Mouse (Mus musculus): ENCODE data around the gene E2f2. TPM values are rescaled to one million over a fixed set of nuclear protein-coding genes. Genes with fewer than 3 reads are reported as not detected.

E2f2 gene
- polyA plus RNA-seq, 1 experiment, result 56.3 TPM

DNA sequence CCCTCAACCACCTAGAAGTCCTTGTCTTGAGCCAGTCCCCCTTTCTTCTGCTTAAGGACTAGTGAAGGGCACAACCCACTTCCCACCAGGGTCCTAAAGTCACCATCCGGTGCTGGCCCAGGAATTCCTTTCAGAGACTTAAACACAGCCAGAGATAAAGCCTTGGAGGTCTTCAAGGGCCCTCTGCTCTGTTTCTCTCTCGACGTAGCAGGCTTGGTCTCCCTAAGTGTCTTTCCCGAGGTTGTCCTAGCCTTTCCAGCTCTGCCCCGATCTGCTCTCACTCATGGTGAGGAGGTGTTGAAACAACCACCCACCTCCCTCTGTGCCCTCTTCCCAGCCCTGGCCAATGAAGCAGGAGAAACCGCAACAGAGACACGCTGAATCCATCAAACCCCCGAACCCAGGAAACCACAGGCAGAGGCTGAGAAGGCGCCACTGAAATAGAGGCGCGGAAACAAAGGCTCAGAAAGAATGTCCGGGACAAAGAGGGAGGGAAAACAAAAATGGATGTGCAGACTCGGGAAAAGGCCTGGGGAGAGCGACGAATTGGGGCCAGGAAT lies 37.7 kb upstream of the E2f2 start:
- TF ChIP-seq CEBPB (IDR thresholded peaks at IDR 0.05; ENCODE audit: insufficient read depth, poor library complexity, severe bottlenecking), result no peak
- peak; percentile 8 for TF ChIP-seq POLR2A (IDR thresholded peaks at IDR 0.05; ENCODE audit: insufficient read length, low read depth)

DNA sequence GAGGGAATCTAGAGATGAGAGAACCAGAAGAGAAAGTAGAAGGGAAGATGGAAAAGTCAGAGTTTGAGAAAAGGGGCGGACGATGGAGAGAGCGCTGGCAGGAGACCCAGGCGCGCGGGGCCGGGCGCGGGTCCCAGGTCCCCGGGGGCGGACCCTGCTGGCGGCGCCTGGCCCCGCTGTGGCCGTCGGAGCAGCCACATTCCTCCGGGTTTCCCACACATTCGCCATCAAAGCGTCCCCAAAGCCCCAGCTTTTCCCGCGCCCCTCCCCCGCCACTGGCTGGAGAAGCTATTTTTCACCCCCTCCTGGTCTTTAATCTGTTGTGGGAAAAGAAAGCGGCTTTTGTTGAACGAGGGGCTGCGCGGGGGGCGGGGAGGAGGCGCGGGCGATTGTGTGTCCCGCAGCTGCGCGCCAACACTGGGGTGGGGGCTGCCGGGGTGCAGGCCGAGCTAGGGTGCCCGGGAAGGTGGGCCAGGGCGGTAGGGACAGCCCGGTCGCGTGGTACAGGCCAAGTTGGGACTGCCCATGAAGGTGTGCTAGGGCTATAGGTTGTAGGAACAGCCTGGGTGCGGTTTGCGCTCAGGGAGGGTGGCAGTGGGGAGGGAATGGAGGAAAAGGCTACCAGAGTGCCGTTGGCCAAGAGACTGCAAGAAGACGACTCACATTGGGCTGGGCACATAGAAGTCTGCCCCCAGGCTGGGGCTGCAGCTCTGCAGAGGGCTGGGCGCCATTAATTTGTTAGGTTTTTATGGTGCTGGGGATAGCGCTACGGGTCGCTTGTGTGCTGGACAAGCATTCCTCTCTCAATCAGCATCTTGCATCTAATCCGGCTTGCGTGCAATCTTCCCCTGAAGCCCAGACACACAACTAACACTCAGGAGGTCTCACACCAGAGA lies 37.0 kb upstream of the E2f2 start:
- H3K79me2 ChIP-seq (ENCODE audit: control insufficient read depth, insufficient read depth), result no peaks in the 10 kb centered on the region
- peak overlapping the region; percentile 91 for H3K4me2 ChIP-seq (ENCODE audit: low read depth)
- H3K36me3 ChIP-seq (ENCODE audit: control insufficient read depth, insufficient read depth), result no peaks in the 10 kb centered on the region
- H3K4me3 ChIP-seq, result peak overlapping the region; percentile 35
- no peaks in the 10 kb centered on the region for H3K27me3 ChIP-seq (ENCODE audit: control insufficient read depth, insufficient read depth, insufficient read length)
- peak overlapping the region; percentile 41 for H3ac ChIP-seq (ENCODE audit: control insufficient read depth, insufficient read length)
- no peak for TF ChIP-seq REST (IDR thresholded peaks at IDR 0.05; ENCODE audit: insufficient read depth, insufficient read length)
- TF ChIP-seq POLR2AphosphoS2 (IDR thresholded peaks at IDR 0.05; ENCODE audit: insufficient read length, low read depth), result no peak
- no peak for TF ChIP-seq E2F4 (IDR thresholded peaks at IDR 0.05; ENCODE audit: insufficient read depth)
- TF ChIP-seq MYOD1 (IDR thresholded peaks at IDR 0.05; ENCODE audit: control insufficient read depth in 1 of 3, insufficient read length in 2 of 3, low read depth in 2 of 3), result no peak
- no peak for TF ChIP-seq CEBPB (IDR thresholded peaks at IDR 0.05; ENCODE audit: insufficient read depth, poor library complexity, severe bottlenecking)
- peak; percentile 14 for TF ChIP-seq POLR2A (IDR thresholded peaks at IDR 0.05; ENCODE audit: insufficient read length, low read depth)
- TF ChIP-seq SRF (IDR thresholded peaks at IDR 0.05; ENCODE audit: control insufficient read depth, insufficient read length, low read depth), result peak; percentile 11
- no peak for TF ChIP-seq TCF3 (IDR thresholded peaks at IDR 0.05; ENCODE audit: insufficient read length, low read depth)
- no peak for TF ChIP-seq USF1 (IDR thresholded peaks at IDR 0.05; ENCODE audit: low read depth)
- TF ChIP-seq TCF12 (IDR thresholded peaks at IDR 0.05; ENCODE audit: insufficient read depth, poor library complexity, severe bottlenecking), result no peak
- no peak for TF ChIP-seq MAX (IDR thresholded peaks at IDR 0.05; ENCODE audit: low read depth)
- TF ChIP-seq MYOG (IDR thresholded peaks at IDR 0.05; ENCODE audit: control insufficient read depth in 1 of 3, insufficient read depth in 1 of 3, insufficient read length in 2 of 3, low read depth in 2 of 3), result no peak

More for the DNA sequence above, 37.7 kb upstream of the E2f2 start:
- no peaks in the 10 kb centered on the region for H3K36me3 ChIP-seq (ENCODE audit: control insufficient read depth, insufficient read depth)
- H3K79me2 ChIP-seq (ENCODE audit: control insufficient read depth, insufficient read depth), result no peaks in the 10 kb centered on the region
- peak overlapping the region; percentile 35 for H3K4me3 ChIP-seq
- peak overlapping the region; percentile 41 for H3ac ChIP-seq (ENCODE audit: control insufficient read depth, insufficient read length)
- no peaks in the 10 kb centered on the region for H3K27me3 ChIP-seq (ENCODE audit: control insufficient read depth, insufficient read depth, insufficient read length)
- H3K4me2 ChIP-seq (ENCODE audit: low read depth), result peak overlapping the region; percentile 91

DNA sequence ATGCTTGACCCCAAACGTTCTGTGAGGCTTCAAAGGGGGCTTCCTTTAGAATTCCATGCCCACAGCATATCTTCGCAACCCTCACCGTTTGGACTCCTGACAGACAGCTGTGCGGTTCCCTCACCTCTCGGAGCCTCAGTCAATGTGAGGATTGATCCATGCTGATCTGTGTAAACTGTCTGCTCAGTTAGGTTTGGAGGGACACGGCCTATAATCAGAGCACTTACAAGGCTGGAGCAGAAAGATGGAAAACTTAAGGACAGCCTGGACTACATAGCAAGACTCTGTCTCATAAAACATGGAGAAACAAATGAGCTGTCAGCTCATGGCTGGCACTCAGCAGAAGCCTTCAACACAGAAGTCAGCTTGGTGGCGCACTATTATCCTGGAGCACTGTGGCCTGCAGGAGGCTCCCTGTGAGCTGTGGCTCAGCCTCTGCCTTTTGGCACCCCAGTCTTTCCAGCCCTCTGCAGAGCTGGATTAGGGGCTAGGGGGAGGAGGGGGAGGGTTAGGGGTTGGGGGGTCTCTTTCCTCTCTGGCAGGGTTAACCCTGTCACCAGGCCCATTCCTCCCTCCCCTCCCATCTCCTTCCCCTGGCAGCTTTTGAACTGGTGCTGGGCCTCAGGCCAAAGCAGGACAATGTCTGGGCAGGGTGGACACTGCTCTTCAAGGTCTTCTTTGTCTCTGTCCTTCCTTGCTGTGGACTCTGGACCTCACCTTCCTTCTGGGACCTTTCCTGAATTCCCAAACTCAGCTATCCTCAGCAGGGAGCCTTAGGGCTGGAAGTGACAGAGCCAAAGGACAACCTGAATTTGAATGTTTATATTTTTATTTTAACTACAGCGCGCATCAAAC lies 36.1 kb upstream of the E2f2 start:
- Histone ChIP-seq H3K4me2 (ENCODE audit: low read depth) (peak overlapping the region; percentile 91), H3K27me3 (ENCODE audit: control insufficient read depth, insufficient read depth, insufficient read length) (no peaks in the 10 kb centered on the region), H3K36me3 (ENCODE audit: control insufficient read depth, insufficient read depth) (no peaks in the 10 kb centered on the region), H3K79me2 (ENCODE audit: control insufficient read depth, insufficient read depth) (no peaks in the 10 kb centered on the region), H3K4me3 (peak overlapping the region; percentile 35), H3ac (ENCODE audit: control insufficient read depth, insufficient read length) (peak overlapping the region; percentile 41)
- TF ChIP-seq REST (IDR thresholded peaks at IDR 0.05; ENCODE audit: insufficient read depth, insufficient read length) (no peak), MYOD1 (IDR thresholded peaks at IDR 0.05; ENCODE audit: control insufficient read depth in 1 of 3, insufficient read length in 2 of 3, low read depth in 2 of 3) (no peak), TCF3 (IDR thresholded peaks at IDR 0.05; ENCODE audit: insufficient read length, low read depth) (no peak), POLR2AphosphoS2 (IDR thresholded peaks at IDR 0.05; ENCODE audit: insufficient read length, low read depth) (no peak), MAX (IDR thresholded peaks at IDR 0.05; ENCODE audit: low read depth) (no peak), MYOG (IDR thresholded peaks at IDR 0.05; ENCODE audit: control insufficient read depth in 1 of 3, insufficient read depth in 1 of 3, insufficient read length in 2 of 3, low read depth in 2 of 3) (no peak), E2F4 (IDR thresholded peaks at IDR 0.05; ENCODE audit: insufficient read depth) (no peak), TCF12 (IDR thresholded peaks at IDR 0.05; ENCODE audit: insufficient read depth, poor library complexity, severe bottlenecking) (no peak)

DNA sequence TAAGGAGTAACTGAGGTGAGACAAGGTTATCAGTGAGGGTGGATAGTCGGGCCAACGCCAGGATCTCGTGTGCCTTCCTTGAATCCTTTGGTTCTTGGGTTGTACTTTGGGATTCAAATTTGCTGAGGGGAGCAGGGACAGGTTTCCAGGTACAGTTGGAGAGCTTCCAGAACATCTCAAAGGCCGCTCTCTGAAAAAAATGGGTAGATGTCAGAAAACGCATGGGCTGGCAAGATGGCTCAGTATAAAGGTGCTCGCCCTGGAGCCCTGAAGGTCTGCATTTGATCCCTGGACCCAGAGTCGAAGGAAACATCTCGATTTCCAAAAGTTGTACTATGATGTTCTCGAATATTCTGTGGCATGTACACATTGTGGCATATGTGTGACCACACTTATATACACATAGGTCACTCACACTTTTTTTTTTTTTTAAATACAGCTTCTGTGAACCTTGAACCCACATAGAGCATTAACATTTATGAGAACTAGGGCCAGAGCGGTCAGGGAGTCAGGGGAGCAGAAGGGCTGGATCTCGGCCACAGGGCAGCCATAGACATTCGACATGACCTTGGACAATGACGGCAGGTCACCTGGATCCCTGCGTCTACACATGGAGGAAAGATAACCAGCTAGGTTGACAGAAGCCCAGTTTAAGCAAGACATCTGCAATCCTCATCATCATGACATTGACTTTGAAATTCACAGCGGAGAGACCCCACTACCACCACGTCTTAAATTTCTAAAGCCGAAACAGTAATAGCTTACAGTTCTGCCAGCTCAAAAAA lies 32.7 kb upstream of the E2f2 start:
- Histone ChIP-seq H3K36me3 (ENCODE audit: control insufficient read depth, insufficient read depth) (no peaks in the 10 kb centered on the region), H3K27me3 (ENCODE audit: control insufficient read depth, insufficient read depth, insufficient read length) (no peaks in the 10 kb centered on the region), H3ac (ENCODE audit: control insufficient read depth, insufficient read length) (no peak overlapping the region), H3K4me2 (ENCODE audit: low read depth) (peak overlapping the region; percentile 83), H3K79me2 (ENCODE audit: control insufficient read depth, insufficient read depth) (peaks cover 7% of the 10 kb centered on the region), H3K4me3 (no peak overlapping the region)
- no peak for TF ChIP-seq TCF12 (IDR thresholded peaks at IDR 0.05; ENCODE audit: insufficient read depth, poor library complexity, severe bottlenecking)
- no peak for TF ChIP-seq TCF3 (IDR thresholded peaks at IDR 0.05; ENCODE audit: insufficient read length, low read depth)
- TF ChIP-seq E2F4 (IDR thresholded peaks at IDR 0.05; ENCODE audit: insufficient read depth), result no peak
- TF ChIP-seq MAX (IDR thresholded peaks at IDR 0.05; ENCODE audit: low read depth), result no peak
- no peak for TF ChIP-seq POLR2A (IDR thresholded peaks at IDR 0.05; ENCODE audit: insufficient read length, low read depth)
- no peak for TF ChIP-seq POLR2AphosphoS2 (IDR thresholded peaks at IDR 0.05; ENCODE audit: insufficient read length, low read depth)
- no peak for TF ChIP-seq MYOD1 (IDR thresholded peaks at IDR 0.05; ENCODE audit: control insufficient read depth in 1 of 3, insufficient read length in 2 of 3, low read depth in 2 of 3)
- no peak for TF ChIP-seq SRF (IDR thresholded peaks at IDR 0.05; ENCODE audit: control insufficient read depth, insufficient read length, low read depth)
- TF ChIP-seq CEBPB (IDR thresholded peaks at IDR 0.05; ENCODE audit: insufficient read depth, poor library complexity, severe bottlenecking), result no peak
- no peak for TF ChIP-seq MYOG (IDR thresholded peaks at IDR 0.05; ENCODE audit: control insufficient read depth in 1 of 3, insufficient read depth in 1 of 3, insufficient read length in 2 of 3, low read depth in 2 of 3)
- TF ChIP-seq REST (IDR thresholded peaks at IDR 0.05; ENCODE audit: insufficient read depth, insufficient read length), result no peak

All from myocyte (in vitro differentiated cells).